Mouse (Mus musculus) ES-Bruce4 (cell line): ENCODE data around the gene Zc3h8. TPM values are rescaled to one million over a fixed set of nuclear protein-coding genes. Genes with fewer than 3 reads are reported as not detected.
A peak's percentile ranks its signal among the peaks of the same experiment; 100 is the strongest.

Experiments used
- H3K27ac ChIP-seq: 2 replicates; pipeline ENCODE4 v1.5.1; 2012; ENCODE audit warnings: low read length, inconsistent platforms; ENCODE audit not compliant: insufficient read depth
- H3K27me3 ChIP-seq: 2 replicates; pipeline ENCODE4 v1.6.1; 2012; ENCODE audit warnings: mild to moderate bottlenecking, low read length, inconsistent platforms; ENCODE audit not compliant: control insufficient read depth, poor library complexity, insufficient read depth, severe bottlenecking
- H3K36me3 ChIP-seq: 2 replicates; pipeline ENCODE4 v1.6.1; 2012; ENCODE audit warnings: inconsistent platforms, mild to moderate bottlenecking, low read length, moderate library complexity; ENCODE audit not compliant: control insufficient read depth, poor library complexity, insufficient read depth, severe bottlenecking
- H3K4me1 ChIP-seq: one replicate; pipeline ENCODE4 v1.8.1; 2011; ENCODE audit warnings: low read length; ENCODE audit not compliant: control insufficient read depth, insufficient read depth
- H3K4me3 ChIP-seq: 2 replicates; pipeline ENCODE4 v1.5.1; 2011; ENCODE audit warnings: low read depth, mild to moderate bottlenecking, low read length
- H3K9ac ChIP-seq: 2 replicates; pipeline ENCODE4 v1.6.1; 2012; ENCODE audit warnings: low read depth, mild to moderate bottlenecking, inconsistent platforms; ENCODE audit not compliant: poor library complexity, severe bottlenecking
- H3K9me3 ChIP-seq: replicated peaks from 2 replicates; pipeline ENCODE4 v1.6.1; 2012; ENCODE audit warnings: mild to moderate bottlenecking, low read length, inconsistent platforms; ENCODE audit not compliant: control insufficient read depth, poor library complexity, insufficient read depth, severe bottlenecking
- CTCF ChIP-seq: IDR thresholded peaks from one replicate; pipeline ENCODE4 v1.8.1; 2011; ENCODE audit warnings: low read depth, low read length
- EP300 ChIP-seq: IDR thresholded peaks from 2 replicates; pipeline ENCODE4 v1.6.1; 2011; ENCODE audit warnings: low read depth, low read length; ENCODE audit not compliant: insufficient read depth
- POLR2A ChIP-seq: IDR thresholded peaks from one replicate; pipeline ENCODE4 v1.8.1; 2011; ENCODE audit warnings: low read length; ENCODE audit not compliant: insufficient read depth
- polyA plus RNA-seq: library from polyadenylated mRNA; stranded (reverse); fragments of >200 nt; gene quantifications from 2 replicates; pipeline ENCODE4 v1.2.4, GENCODE M21; 2011; ENCODE audit warnings: low read depth; ENCODE audit not compliant: missing spikeins, insufficient read depth, insufficient read length

Gene Zc3h8
- polyA plus RNA-seq, 1 experiment = 13.1 TPM

GRCm38 (mm10) chr2:128947962-128948588, 4.2 kb upstream of the Zc3h8 start:
- no peaks in the 10 kb centered on the region for H3K36me3 ChIP-seq
- TF ChIP-seq EP300 (no peak), CTCF (peak; percentile 30)
- H3K27me3 ChIP-seq = no peaks in the 10 kb centered on the region
- H3K9ac ChIP-seq = no peak overlapping the region
- H3K4me3 ChIP-seq = no peak overlapping the region
- H3K9me3 ChIP-seq = no peaks in the 10 kb centered on the region
- no peak overlapping the region for H3K27ac ChIP-seq
- no peaks in the 10 kb centered on the region for H3K4me1 ChIP-seq

- no peak overlapping the region for H3K4me3 ChIP-seq
- no peaks in the 10 kb centered on the region for H3K27me3 ChIP-seq
- no peak for TF ChIP-seq CTCF
- TF ChIP-seq EP300 = no peak
- TF ChIP-seq POLR2A = no peak
- no peaks in the 10 kb centered on the region for H3K9me3 ChIP-seq
- H3K9ac ChIP-seq = no peak overlapping the region
- H3K27ac ChIP-seq = no peak overlapping the region
- H3K4me1 ChIP-seq = no peaks in the 10 kb centered on the region
- H3K36me3 ChIP-seq = peaks cover 21% of the 10 kb centered on the region
Observed at GRCm38 (mm10) chr2:128936256-128936655, 7.6 kb downstream of the Zc3h8 start.

GRCm38 (mm10) chr2:128930704-128931103, 13.2 kb downstream of the Zc3h8 start:
- H3K27me3 ChIP-seq = no peaks in the 10 kb centered on the region
- H3K36me3 ChIP-seq = peaks cover 15% of the 10 kb centered on the region
- H3K27ac ChIP-seq = no peak overlapping the region
- H3K9ac ChIP-seq = no peak overlapping the region
- TF ChIP-seq CTCF (no peak), EP300 (no peak), POLR2A (no peak)
- no peak overlapping the region for H3K4me3 ChIP-seq
- H3K4me1 ChIP-seq = no peaks in the 10 kb centered on the region
- H3K9me3 ChIP-seq = no peaks in the 10 kb centered on the region

GRCm38 (mm10) chr2:128928446-128928845, 15.4 kb downstream of the Zc3h8 start:
- Histone ChIP-seq H3K9me3 (no peaks in the 10 kb centered on the region), H3K4me3 (no peak overlapping the region), H3K27ac (no peak overlapping the region), H3K36me3 (peaks cover 5% of the 10 kb centered on the region; the same call in 1 of the 2 replicates), H3K27me3 (no peaks in the 10 kb centered on the region), H3K4me1 (no peaks in the 10 kb centered on the region), H3K9ac (no peak overlapping the region)
- TF ChIP-seq EP300 = no peak
- no peak for TF ChIP-seq CTCF
- no peak for TF ChIP-seq POLR2A

GRCm38 (mm10) chr2:128924799-128925198, 19.1 kb downstream of the Zc3h8 start:
- no peak overlapping the region for H3K4me3 ChIP-seq
- H3K9me3 ChIP-seq = no peaks in the 10 kb centered on the region
- no peak overlapping the region for H3K27ac ChIP-seq
- no peak overlapping the region for H3K9ac ChIP-seq
- H3K27me3 ChIP-seq = no peaks in the 10 kb centered on the region
- TF ChIP-seq CTCF (no peak), POLR2A (no peak), EP300 (no peak)
- 0 out of 2 replicates have a peak, but pooled peaks cover 2% of the 10 kb centered on the region for H3K36me3 ChIP-seq
- no peaks in the 10 kb centered on the region for H3K4me1 ChIP-seq

GRCm38 (mm10) chr2:128916528-128916927, 27.3 kb downstream of the Zc3h8 start:
- no peaks in the 10 kb centered on the region for H3K36me3 ChIP-seq
- H3K4me3 ChIP-seq = no peak overlapping the region
- no peaks in the 10 kb centered on the region for H3K9me3 ChIP-seq
- H3K27ac ChIP-seq = no peak overlapping the region
- TF ChIP-seq POLR2A = no peak
- TF ChIP-seq EP300 = no peak
- TF ChIP-seq CTCF = no peak
- H3K4me1 ChIP-seq = no peaks in the 10 kb centered on the region
- H3K9ac ChIP-seq = no peak overlapping the region
- H3K27me3 ChIP-seq = no peaks in the 10 kb centered on the region
